8 mouse cellular contexts compared by ENCODE assay signal in genomic region chr5:149525055-149525785, GRCm38 (mm10). TPM values are rescaled to one million over a fixed set of nuclear protein-coding genes. Genes with fewer than 3 reads are reported as not detected.
DNase-seq lines count a peak whose midpoint lies in the region; ATAC-seq lines count a peak whose summit lies in the region.

No protein-coding gene starts in this region.

- WGBS in lung, embryonic 16.5 days = 38% methylated on average over 6 of the region's 6 CpGs

- ATAC-seq in lung, embryonic 16.5 days (ENCODE audit: low read depth) = no peak

- no peak overlapping the region for H3K27ac ChIP-seq in lung, embryonic 16.5 days (ENCODE audit: low read length)

- peaks cover 27% of the 10 kb centered on the region for H3K4me1 ChIP-seq in lung, embryonic 16.5 days (replicated peaks; ENCODE audit: control insufficient read depth, insufficient read depth, low read length)

- H3K36me3 ChIP-seq in lung, embryonic 16.5 days (ENCODE audit: control insufficient read depth, insufficient read depth, low read length) = no peaks in the 10 kb centered on the region
- no peaks in the 10 kb centered on the region for H3K36me3 ChIP-seq in splenic B cell, adult 2 months (ENCODE audit: control insufficient read depth, insufficient read depth, low read length, poor library complexity, severe bottlenecking)

- H3K4me2 ChIP-seq in lung, embryonic 16.5 days (ENCODE audit: low read depth, low read length) = peak overlapping the region; percentile 44

- no peak overlapping the region for H3K4me3 ChIP-seq in lung, embryonic 16.5 days (ENCODE audit: low read length)

- DNase-seq in adrenal gland, postnatal 14 days = peak; percentile 15
- no peak for DNase-seq in adrenal gland, adult 18-20 months (ENCODE audit: low spot score in 2 of 2)
- DNase-seq in lung, postnatal 4 days = no peak
- DNase-seq in induced T-regulatory cell, adult 2 months (ENCODE audit: low read depth) = peak; percentile 75
- DNase-seq in splenic B cell, adult 2 months (ENCODE audit: low read depth, low spot score) = peak; percentile 44
- DNase-seq in gastrocnemius, postnatal 25 days = no peak
- DNase-seq in ovary, postnatal 36 days (ENCODE audit: low spot score) = no peak

- H3K27me3 ChIP-seq in lung, embryonic 16.5 days (ENCODE audit: control insufficient read depth, insufficient read depth, low read depth, low read length) = no peaks in the 10 kb centered on the region
- no peaks in the 10 kb centered on the region for H3K27me3 ChIP-seq in splenic B cell, adult 2 months (ENCODE audit: control insufficient read depth, insufficient read depth, low read length, poor library complexity, severe bottlenecking)

- 0 out of 2 replicates have a peak, but pooled peaks cover 2% of the 10 kb centered on the region for H3K9me3 ChIP-seq in lung, embryonic 16.5 days (ENCODE audit: control insufficient read depth, low read length)

- H3K9ac ChIP-seq in lung, embryonic 16.5 days (ENCODE audit: low read length) = no peak overlapping the region

RNA-seq across cellular contexts. Expression of gene Wdr95, which starts 3.3 kb away (rescaled TPM):
- 0.34 TPM in 1 of 2 replicates, not detected in the other for total RNA-seq in adrenal gland, postnatal 14 days (2021)
- total RNA-seq in adrenal gland, adult 18-20 months (2021) = not detected
- 0.19 and 0.63 TPM in 2 replicates for polyA plus RNA-seq in lung, embryonic 16.5 days (2015; fragmentation: Nextera tagmentation; extraction: Ambion mirVana)
- total RNA-seq in gastrocnemius, postnatal 25 days (2021) = not detected

Comparison
In these comparisons a context has a peak if more than half of its experiments do, and no peak if none do; other contexts are left out.
1. DNase-seq: peak in adrenal gland, postnatal 14 days (single experiment), induced T-regulatory cell, adult 2 months (single experiment) and splenic B cell, adult 2 months (single experiment); none in adrenal gland, adult 18-20 months (0 of 2), lung, postnatal 4 days (0 of 2), gastrocnemius, postnatal 25 days (single experiment) and ovary, postnatal 36 days (single experiment).